Mouse (Mus musculus) kidney, embryonic 16.5 days (tissue): ENCODE data around the gene Il17f. TPM values are rescaled to one million over a fixed set of nuclear protein-coding genes. Genes with fewer than 3 reads are reported as not detected.

Experiments
- ATAC-seq: fragments of 200-750 bp; cut with Nextera tagmentation; 2 replicates; pipeline ENCODE4 v1.8.0; 2017; ENCODE audit warnings: moderate TSS enrichment; ENCODE audit not compliant: low FRiP score, low TSS enrichment
- H3K27ac ChIP-seq: fragments of 300-500 bp; sonication (generic); 2 replicates; pipeline ENCODE4 v1.5.1; 2014; ENCODE audit warnings: low read length
- H3K27me3 ChIP-seq: fragments of 300-500 bp; sonication (generic); 2 replicates; pipeline ENCODE4 v1.6.1; 2014; ENCODE audit warnings: low read length, control low read depth, mixed read lengths; ENCODE audit not compliant: insufficient read depth
- H3K36me3 ChIP-seq: fragments of 300-500 bp; sonication (generic); 2 replicates; pipeline ENCODE4 v1.6.1; 2014; ENCODE audit warnings: low read length, control low read depth, mixed read lengths; ENCODE audit not compliant: insufficient read depth
- H3K4me1 ChIP-seq: fragments of 300-500 bp; sonication (generic); 2 replicates; pipeline ENCODE4 v1.6.1; 2014; ENCODE audit warnings: low read length, control low read depth, mixed read lengths; ENCODE audit not compliant: insufficient read depth
- H3K4me2 ChIP-seq: fragments of 300-500 bp; sonication (generic); replicated peaks from 2 replicates; pipeline ENCODE4 v1.6.1; 2014; ENCODE audit warnings: low read depth, low read length
- H3K4me3 ChIP-seq: fragments of 300-500 bp; sonication (generic); 2 replicates; pipeline ENCODE4 v1.5.1; 2014; ENCODE audit warnings: mild to moderate bottlenecking, low read length
- H3K9ac ChIP-seq: fragments of 300-500 bp; sonication (generic); replicated peaks from 2 replicates; pipeline ENCODE4 v1.6.1; 2014; ENCODE audit warnings: low read length
- H3K9me3 ChIP-seq: fragments of 300-500 bp; sonication (generic); 2 replicates; pipeline ENCODE4 v1.6.1; 2016; ENCODE audit warnings: low read length, control low read depth
- WGBS: fragments of 180-500 bp; shearing (Covaris S2); extraction: QIAGEN DNeasy Blood & Tissue Kit; methylation state at CpG from one replicate; pipeline ENCODE4 v1.1.7; 2014; 5-methylcytosine and 5-hydroxymethylcytosine counted together
- polyA plus RNA-seq: library from polyadenylated mRNA; unstranded; fragments of >200 nt; fragmentation: Nextera tagmentation; extraction: Ambion mirVana; gene quantifications from 2 replicates; pipeline ENCODE4 v1.2.1, GENCODE M21; 2015

Gene Il17f
- polyA plus RNA-seq, 1 experiment from 2014 or later, result not detected

DNA sequence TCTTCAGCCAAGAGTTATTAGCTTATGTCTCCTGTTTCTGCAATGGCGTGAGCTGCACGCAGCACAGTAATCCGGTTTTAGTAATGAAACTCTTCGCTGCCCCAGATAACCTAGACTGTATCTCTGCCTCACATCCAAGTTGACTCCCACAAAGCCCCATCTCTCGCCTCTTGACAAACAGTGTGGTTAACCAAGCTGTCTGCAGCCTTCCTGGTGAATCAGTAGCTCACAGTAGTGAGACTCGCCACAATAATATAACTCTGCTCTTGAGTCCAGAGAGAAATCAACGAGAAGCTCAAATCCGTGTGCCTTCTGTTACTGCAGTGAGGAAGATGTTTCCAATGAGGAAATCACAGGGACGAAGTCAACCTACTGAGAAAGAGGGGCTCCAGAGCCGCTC is 36.0 kb downstream of the Il17f start:
- no peak overlapping the region for H3K4me2 ChIP-seq
- no peaks in the 10 kb centered on the region for H3K27me3 ChIP-seq
- no peak overlapping the region for H3K4me3 ChIP-seq
- 84% methylated on average over 10 of the region's 10 CpGs for WGBS
- H3K27ac ChIP-seq, result no peak overlapping the region
- no peak for ATAC-seq
- no peak overlapping the region for H3K9ac ChIP-seq
- H3K4me1 ChIP-seq, result no peaks in the 10 kb centered on the region
- H3K36me3 ChIP-seq, result no peaks in the 10 kb centered on the region
- peaks cover 2% of the 10 kb centered on the region; the same call in 1 of the 2 replicates for H3K9me3 ChIP-seq

DNA sequence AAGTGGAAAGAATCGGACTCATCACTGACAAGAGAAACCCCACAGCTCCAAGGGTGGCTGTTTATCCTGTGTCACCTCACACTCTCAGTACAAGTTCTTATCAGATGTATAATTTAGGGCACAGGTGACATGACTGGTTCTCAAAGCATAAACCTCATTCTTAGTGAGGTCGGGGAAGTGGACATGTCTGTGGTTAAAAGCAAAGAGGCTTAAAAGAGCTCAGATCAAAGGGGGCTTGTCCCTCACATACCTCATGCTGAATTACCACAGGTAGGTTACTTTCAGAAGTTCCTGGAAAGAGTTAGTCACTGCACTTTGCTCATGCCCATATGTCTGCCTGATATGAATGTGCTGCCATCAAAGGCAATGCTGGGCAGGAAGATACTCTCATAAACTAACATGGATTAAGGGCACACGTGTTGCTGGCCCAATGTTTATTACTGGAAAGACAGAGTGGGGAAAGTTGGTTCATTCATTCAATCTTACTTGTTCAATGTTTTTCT is 49.9 kb downstream of the Il17f start:
- Histone ChIP-seq H3K27ac (no peak overlapping the region), H3K36me3 (no peaks in the 10 kb centered on the region), H3K4me2 (no peak overlapping the region), H3K9ac (no peak overlapping the region), H3K27me3 (no peaks in the 10 kb centered on the region), H3K4me3 (no peak overlapping the region), H3K4me1 (no peaks in the 10 kb centered on the region), H3K9me3 (no peaks in the 10 kb centered on the region)
- WGBS, result 83% methylated on average over 3 of the region's 3 CpGs
- ATAC-seq, result no peak

GRCm38 (mm10) chr1:20738483-20738882 is 51.9 kb downstream of the Il17f start:
- H3K4me2 ChIP-seq, result no peak overlapping the region
- no peaks in the 10 kb centered on the region for H3K4me1 ChIP-seq
- H3K4me3 ChIP-seq, result no peak overlapping the region
- no peak for ATAC-seq
- no peaks in the 10 kb centered on the region for H3K9me3 ChIP-seq
- no peaks in the 10 kb centered on the region for H3K27me3 ChIP-seq
- no peaks in the 10 kb centered on the region for H3K36me3 ChIP-seq
- no peak overlapping the region for H3K9ac ChIP-seq
- H3K27ac ChIP-seq, result no peak overlapping the region
- WGBS, result 91% methylated on average over 2 of the region's 2 CpGs

DNA sequence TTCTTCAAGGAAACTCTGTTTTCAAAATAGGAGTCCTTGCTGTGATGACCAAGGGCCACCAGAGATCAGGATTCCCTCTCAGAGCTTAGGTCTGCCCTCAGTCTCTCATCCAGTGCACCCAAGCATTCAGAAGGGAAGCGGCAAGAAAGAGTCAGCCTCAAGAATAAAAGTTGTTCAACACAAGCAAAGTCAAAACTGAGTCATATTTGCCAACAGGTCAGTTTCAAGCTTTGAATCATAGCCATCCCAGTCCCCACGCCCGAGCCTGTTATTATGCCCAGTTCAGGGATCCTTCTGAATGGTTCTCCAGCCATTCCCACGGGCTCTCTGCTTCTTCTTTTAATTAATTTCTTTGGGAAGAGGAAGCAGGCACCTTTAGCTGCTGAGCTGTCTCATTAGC is 53.8 kb downstream of the Il17f start:
- no peak for ATAC-seq
- H3K4me2 ChIP-seq, result no peak overlapping the region
- 77% methylated on average over 4 of the region's 4 CpGs for WGBS
- H3K9ac ChIP-seq, result no peak overlapping the region
- H3K27me3 ChIP-seq, result no peaks in the 10 kb centered on the region
- H3K4me3 ChIP-seq, result no peak overlapping the region
- H3K27ac ChIP-seq, result no peak overlapping the region
- no peaks in the 10 kb centered on the region for H3K9me3 ChIP-seq
- H3K36me3 ChIP-seq, result no peaks in the 10 kb centered on the region
- H3K4me1 ChIP-seq, result no peaks in the 10 kb centered on the region

- no peaks in the 10 kb centered on the region for H3K27me3 ChIP-seq
- no peak within 1 kb of the TSS for H3K4me2 ChIP-seq
- no peak within 1 kb of the TSS for H3K4me3 ChIP-seq
- H3K36me3 ChIP-seq, result no peaks in the 10 kb centered on the region
- 92% methylated on average over 10 of the region's 10 CpGs for WGBS
- H3K9me3 ChIP-seq, result 0 out of 2 replicates have a peak, but pooled peaks cover 7% of the 10 kb centered on the region
- H3K9ac ChIP-seq, result no peak within 1 kb of the TSS
- H3K27ac ChIP-seq, result no peak within 1 kb of the TSS
- ATAC-seq, result no peak
- H3K4me1 ChIP-seq, result no peaks in the 10 kb centered on the region
Measured at GRCm38 (mm10) chr1:20730903-20731302, 59.5 kb downstream of the Il17f start, which contains the start of gene Il17a. Il17a (plus strand) TSS chr1:20730905.

Other genes starting within 250 kb of the Il17f start
- 4.7 and 7.7 TPM in 2 replicates for gene Pkhd1, start 172.6 kb downstream of the Il17f start, polyA plus RNA-seq
- not detected in 2 replicates for gene Il17a, start 59.7 kb downstream of the Il17f start, polyA plus RNA-seq
- 179 and 182 TPM in 2 replicates for gene Mcm3, start 29.7 kb upstream of the Il17f start, polyA plus RNA-seq
- 4.7 and 5.2 TPM in 2 replicates for gene Paqr8, start 100.0 kb upstream of the Il17f start, polyA plus RNA-seq
- gene Efhc1, start 161.0 kb upstream of the Il17f start, polyA plus RNA-seq, result 2.5 and 2.6 TPM in 2 replicates